Mouse (Mus musculus) forebrain, embryonic 16.5 days (tissue): ENCODE measurements around the gene Samd8. TPM values are rescaled to one million over a fixed set of nuclear protein-coding genes. Genes with fewer than 3 reads are reported as not detected.

ENCODE experiments used
- ATAC-seq: fragments of 200-750 bp; cut with Nextera tagmentation; 2 replicates; pipeline ENCODE4 v1.8.0; 2017; ENCODE audit warnings: mild to moderate bottlenecking, moderate library complexity
- H3K27ac ChIP-seq: fragments of 300-500 bp; sonication (generic); 2 replicates; pipeline ENCODE4 v1.5.1; 2014; ENCODE audit warnings: low read length, control low read depth
- H3K27me3 ChIP-seq: fragments of 300-500 bp; sonication (generic); replicated peaks from 2 replicates; pipeline ENCODE4 v1.6.1; 2014; ENCODE audit warnings: low read length; ENCODE audit not compliant: control insufficient read depth, insufficient read depth
- H3K36me3 ChIP-seq: fragments of 300-500 bp; sonication (generic); 2 replicates; pipeline ENCODE4 v1.6.1; 2014; ENCODE audit not compliant: control insufficient read depth, insufficient read depth
- H3K4me1 ChIP-seq: fragments of 300-500 bp; sonication (generic); replicated peaks from 2 replicates; pipeline ENCODE4 v1.6.1; 2014; ENCODE audit warnings: low read length; ENCODE audit not compliant: control insufficient read depth, insufficient read depth
- H3K4me2 ChIP-seq: fragments of 300-500 bp; sonication (generic); 2 replicates; pipeline ENCODE4 v1.6.1; 2014; ENCODE audit warnings: mild to moderate bottlenecking, low read length, control low read depth
- H3K4me3 ChIP-seq: fragments of 300-500 bp; sonication (generic); replicated peaks from 2 replicates; pipeline ENCODE4 v1.5.1; 2014; ENCODE audit warnings: mild to moderate bottlenecking, low read length, control low read depth
- H3K9ac ChIP-seq: fragments of 300-500 bp; sonication (generic); replicated peaks from 2 replicates; pipeline ENCODE4 v1.6.1; 2014; ENCODE audit warnings: low read depth, low read length, control low read depth
- H3K9me3 ChIP-seq: fragments of 300-500 bp; sonication (generic); 2 replicates; pipeline ENCODE4 v1.6.1; 2016; ENCODE audit warnings: low read length; ENCODE audit not compliant: control insufficient read depth
- WGBS: fragments of 180-500 bp; shearing (Covaris S2); extraction: QIAGEN DNeasy Blood & Tissue Kit; methylation state at CpG from one replicate; pipeline ENCODE4 v1.1.7; 2014; 5-methylcytosine and 5-hydroxymethylcytosine counted together
- polyA plus RNA-seq: library from polyadenylated mRNA; unstranded; fragments of >200 nt; fragmentation: Nextera tagmentation; extraction: Ambion mirVana; gene quantifications from 2 replicates; pipeline ENCODE4 v1.2.1, GENCODE M21; 2015

The Samd8 gene
- polyA plus RNA-seq, 1 experiment from 2014 or later, result 24.6 TPM

- Histone ChIP-seq H3K9me3 (no peaks in the 10 kb centered on the region), H3K4me3 (no peak overlapping the region), H3K36me3 (no peaks in the 10 kb centered on the region), H3K9ac (peak overlapping the region; percentile 25; the same call in 1 of the 2 replicates), H3K27me3 (no peaks in the 10 kb centered on the region), H3K4me1 (no peaks in the 10 kb centered on the region), H3K27ac (no peak overlapping the region), H3K4me2 (no peak overlapping the region)
- WGBS, result 6% methylated on average over 4 of the region's 4 CpGs
- peak; percentile 92 for ATAC-seq
These were observed 8.5 kb upstream of the Samd8 start for GRCm38 (mm10) chr14:21741786-21742185.

- no peak for ATAC-seq
- H3K4me3 ChIP-seq, result no peak overlapping the region
- H3K36me3 ChIP-seq, result no peaks in the 10 kb centered on the region
- H3K9ac ChIP-seq, result no peak overlapping the region
- no peaks in the 10 kb centered on the region for H3K27me3 ChIP-seq
- H3K4me2 ChIP-seq, result no peak overlapping the region
- H3K4me1 ChIP-seq, result no peaks in the 10 kb centered on the region
- no peaks in the 10 kb centered on the region for H3K9me3 ChIP-seq
- 94% methylated on average over 4 of the region's 4 CpGs for WGBS
- no peak overlapping the region for H3K27ac ChIP-seq
These were observed 7.9 kb upstream of the Samd8 start for GRCm38 (mm10) chr14:21742441-21742840.

DNA sequence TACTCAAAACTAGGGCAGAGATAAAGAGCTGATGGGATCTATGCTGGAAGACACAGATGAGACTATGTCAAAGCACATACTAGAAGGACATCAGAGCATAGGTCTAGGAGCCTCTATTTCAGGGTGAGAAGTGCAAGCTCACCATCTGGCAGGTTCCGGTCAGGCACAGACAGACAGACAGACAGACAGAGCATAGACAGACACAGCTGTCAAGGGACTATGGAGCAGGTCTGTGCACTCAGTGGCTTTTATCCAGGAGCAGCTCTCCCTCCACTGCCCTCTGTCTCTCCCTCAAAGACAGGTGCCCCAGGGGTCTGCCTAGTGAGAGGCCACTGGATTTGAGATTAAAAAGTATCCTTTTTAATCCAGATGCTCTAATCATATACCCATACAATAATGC lies 6.2 kb upstream of the Samd8 start:
- Histone ChIP-seq H3K4me1 (no peaks in the 10 kb centered on the region), H3K4me2 (no peak overlapping the region), H3K9ac (no peak overlapping the region), H3K9me3 (no peaks in the 10 kb centered on the region), H3K4me3 (no peak overlapping the region), H3K27ac (no peak overlapping the region), H3K27me3 (no peaks in the 10 kb centered on the region), H3K36me3 (no peaks in the 10 kb centered on the region)
- ATAC-seq, result no peak
- 95% methylated on average over 1 of the region's 1 CpGs for WGBS

DNA sequence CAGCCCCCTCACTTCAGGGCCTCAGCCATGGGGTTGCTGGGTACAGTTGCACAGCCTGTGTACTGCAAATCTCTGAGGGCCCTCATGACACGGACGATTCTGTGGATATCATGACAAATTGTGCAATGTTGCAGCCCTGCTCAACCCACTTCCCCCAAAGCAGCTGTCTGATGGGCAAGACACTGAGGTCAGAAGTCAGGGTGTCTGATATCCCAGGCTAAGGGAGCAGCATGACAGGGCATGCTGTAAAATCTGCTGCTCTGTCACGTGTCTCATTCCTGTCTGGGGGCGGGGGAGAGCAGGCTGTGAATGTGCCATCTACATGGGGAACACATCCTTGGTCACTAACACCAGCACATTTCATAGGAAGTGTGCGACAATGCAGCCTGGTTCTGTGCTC lies 5.2 kb upstream of the Samd8 start:
- Histone ChIP-seq H3K4me2 (no peak overlapping the region), H3K4me1 (no peaks in the 10 kb centered on the region), H3K9ac (no peak overlapping the region), H3K27ac (no peak overlapping the region), H3K9me3 (no peaks in the 10 kb centered on the region), H3K36me3 (no peaks in the 10 kb centered on the region), H3K27me3 (no peaks in the 10 kb centered on the region), H3K4me3 (no peak overlapping the region)
- WGBS, result 87% methylated on average over 5 of the region's 5 CpGs
- no peak for ATAC-seq

GRCm38 (mm10) chr14:21746251-21746650 lies 4.1 kb upstream of the Samd8 start:
- H3K27ac ChIP-seq, result no peak overlapping the region
- no peak for ATAC-seq
- H3K4me1 ChIP-seq, result no peaks in the 10 kb centered on the region
- H3K9me3 ChIP-seq, result no peaks in the 10 kb centered on the region
- no peak overlapping the region for H3K4me3 ChIP-seq
- H3K27me3 ChIP-seq, result no peaks in the 10 kb centered on the region
- no peak overlapping the region for H3K9ac ChIP-seq
- no peaks in the 10 kb centered on the region for H3K36me3 ChIP-seq
- no peak overlapping the region for H3K4me2 ChIP-seq
- 93% methylated on average over 8 of the region's 8 CpGs for WGBS

DNA sequence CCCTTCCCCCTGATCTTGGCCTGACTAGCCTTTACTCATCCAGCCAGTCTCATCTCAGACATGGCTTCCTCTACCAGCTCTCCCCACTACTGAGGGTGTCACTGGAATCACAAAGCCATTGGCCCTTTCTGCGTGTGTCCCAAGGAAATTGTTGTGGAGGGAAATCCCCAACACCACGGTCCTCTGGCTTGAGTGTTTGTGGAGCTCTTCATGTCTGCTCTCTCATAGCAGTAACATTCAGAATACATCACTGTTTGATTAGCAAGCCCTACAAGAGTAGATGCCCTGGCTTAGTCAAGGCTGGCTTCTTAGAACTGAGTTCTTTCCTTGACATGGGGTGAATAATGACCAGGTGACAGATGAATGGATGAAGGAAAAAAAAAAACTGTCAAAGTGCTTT lies 3.5 kb upstream of the Samd8 start:
- Histone ChIP-seq H3K9me3 (no peaks in the 10 kb centered on the region), H3K27me3 (no peaks in the 10 kb centered on the region), H3K9ac (no peak overlapping the region), H3K27ac (no peak overlapping the region), H3K4me1 (peaks cover 4% of the 10 kb centered on the region), H3K4me2 (no peak overlapping the region), H3K4me3 (no peak overlapping the region), H3K36me3 (no peaks in the 10 kb centered on the region)
- ATAC-seq, result no peak
- 86% methylated on average over 2 of the region's 2 CpGs for WGBS

DNA sequence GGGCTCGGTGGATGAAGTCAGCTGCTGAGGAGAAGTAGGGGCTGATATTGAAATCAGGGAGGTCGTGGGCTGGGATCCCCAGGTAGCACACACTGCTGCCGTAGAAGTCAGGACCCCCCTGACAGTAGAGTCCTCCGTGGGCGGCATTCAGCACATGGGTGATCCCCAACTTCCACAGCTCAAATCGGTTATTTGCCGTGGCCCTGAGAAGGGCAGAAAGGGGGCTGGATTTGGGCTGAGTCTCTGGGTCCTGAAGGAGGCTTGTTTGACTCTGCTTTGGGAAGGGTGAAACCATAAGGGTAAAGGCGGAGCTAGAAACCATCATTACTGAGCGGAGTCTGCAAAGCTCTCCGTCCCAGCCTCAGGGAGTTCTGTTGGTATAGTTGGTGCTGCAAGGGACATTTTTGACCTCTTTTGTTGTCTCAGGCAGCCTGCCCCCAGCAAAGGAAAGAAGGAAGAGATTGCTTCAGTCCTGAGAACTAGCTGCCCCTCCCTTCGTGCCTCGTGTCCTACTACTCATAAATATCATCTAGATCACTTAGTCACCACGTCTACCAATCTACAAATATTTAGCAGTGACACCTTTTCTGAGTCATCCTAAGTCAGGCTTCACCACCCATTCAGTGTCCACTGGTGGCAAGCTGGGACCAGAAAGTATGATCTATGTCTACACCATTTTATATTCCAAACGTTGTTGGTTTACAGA lies 2.7 kb upstream of the Samd8 start:
- no peak overlapping the region for H3K4me3 ChIP-seq
- peaks cover 10% of the 10 kb centered on the region for H3K4me1 ChIP-seq
- H3K27me3 ChIP-seq, result no peaks in the 10 kb centered on the region
- H3K27ac ChIP-seq, result no peak overlapping the region
- no peak overlapping the region for H3K9ac ChIP-seq
- no peaks in the 10 kb centered on the region for H3K36me3 ChIP-seq
- ATAC-seq, result no peak
- 80% methylated on average over 14 of the region's 14 CpGs for WGBS
- no peaks in the 10 kb centered on the region for H3K9me3 ChIP-seq
- H3K4me2 ChIP-seq, result no peak overlapping the region

GRCm38 (mm10) chr14:21748142-21748870 lies 2.0 kb upstream of the Samd8 start:
- H3K27ac ChIP-seq, result no peak overlapping the region
- no peaks in the 10 kb centered on the region for H3K36me3 ChIP-seq
- no peaks in the 10 kb centered on the region for H3K9me3 ChIP-seq
- H3K9ac ChIP-seq, result no peak overlapping the region
- H3K4me3 ChIP-seq, result no peak overlapping the region
- H3K4me2 ChIP-seq, result no peak overlapping the region
- ATAC-seq, result no peak
- H3K27me3 ChIP-seq, result no peaks in the 10 kb centered on the region
- H3K4me1 ChIP-seq, result peaks cover 13% of the 10 kb centered on the region
- 41% methylated on average over 15 of the region's 15 CpGs for WGBS

DNA sequence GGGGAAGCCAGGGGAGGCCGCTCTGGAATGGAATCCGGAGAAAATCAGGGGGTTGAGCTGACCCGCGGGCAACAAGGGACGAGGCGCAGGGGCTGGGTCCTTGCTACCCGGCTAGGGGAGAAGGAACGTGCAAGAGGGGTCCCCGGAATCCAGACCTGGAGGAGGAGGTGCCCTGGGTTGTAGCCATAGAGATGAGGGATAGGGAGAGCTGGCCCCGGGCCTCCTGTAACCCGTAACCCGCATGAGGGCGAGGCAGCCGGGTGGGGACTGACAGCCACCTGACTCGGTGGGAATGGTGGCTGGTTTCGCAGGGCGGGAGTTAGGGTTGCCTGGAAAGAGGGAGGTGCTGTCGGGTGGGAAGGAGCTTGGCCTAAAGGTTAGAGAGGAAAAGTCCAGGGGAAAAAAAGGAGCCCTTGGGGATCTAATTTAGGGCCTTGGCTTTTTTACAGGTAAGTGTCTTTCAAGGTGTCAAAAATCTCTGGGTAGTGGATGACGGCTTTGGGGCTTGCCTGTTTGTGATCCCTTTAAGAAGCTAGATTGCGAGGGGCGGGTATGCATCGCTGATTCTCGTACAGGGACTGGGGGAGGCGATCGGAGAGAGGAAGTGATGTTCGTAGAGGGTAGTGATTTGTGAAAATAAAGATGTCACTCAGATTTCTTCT lies 681 bp downstream of the Samd8 start, which contains the start of gene Dusp13:
Dusp13 (minus strand) TSS at position 301 of the 662 bp plus-strand sequence.
- Histone ChIP-seq H3K27me3 (no peaks in the 10 kb centered on the region), H3K4me3 (peak within 1 kb of the TSS; percentile 84), H3K4me1 (peaks cover 13% of the 10 kb centered on the region), H3K9me3 (no peaks in the 10 kb centered on the region), H3K36me3 (no peaks in the 10 kb centered on the region), H3K9ac (peak within 1 kb of the TSS; percentile 82), H3K4me2 (peak within 1 kb of the TSS; percentile 74), H3K27ac (peak within 1 kb of the TSS; percentile 86)
- WGBS, result under 1% methylated on average over 26 of the region's 26 CpGs
- ATAC-seq, result peak; percentile 74
